Mouse (Mus musculus) CH12.LX (cell line): ENCODE results near the gene Klf5.

ENCODE experiments used
- CTCF ChIP-seq, 2 experiments: IDR thresholded peaks in 1 of 2; conservative IDR thresholded peaks in 1 of 2; 2 replicates each; pipeline ENCODE4 v1.5.1; 2011 to 2012; ENCODE audit warnings: low read depth in 2 of 2, low read length in 2 of 2, improper control_type of control experiment in 1 of 2, inconsistent platforms in 1 of 2, mild to moderate bottlenecking in 1 of 2, moderate library complexity in 1 of 2
- EP300 ChIP-seq: IDR thresholded peaks from 2 replicates; pipeline ENCODE4 v1.6.1; 2011; ENCODE audit warnings: low read length, improper control_type of control experiment
- MAFK ChIP-seq: IDR thresholded peaks from 2 replicates; pipeline ENCODE4 v1.6.1; 2011; ENCODE audit warnings: low read length, improper control_type of control experiment; ENCODE audit not compliant: insufficient replicate concordance
- MAZ ChIP-seq: IDR thresholded peaks from 2 replicates; pipeline ENCODE4 v1.6.1; 2012; ENCODE audit warnings: low read depth, mild to moderate bottlenecking, inconsistent platforms, low read length, improper control_type of control experiment, moderate library complexity
- POLR2A ChIP-seq: IDR thresholded peaks from 2 replicates; pipeline ENCODE4 v1.6.1; 2011; ENCODE audit warnings: low read depth, mild to moderate bottlenecking, improper control_type of control experiment, low read length
- SIN3A ChIP-seq: IDR thresholded peaks from 2 replicates; pipeline ENCODE4 v1.6.1; 2012; ENCODE audit warnings: low read length, improper control_type of control experiment, inconsistent platforms
- USF1 ChIP-seq: IDR thresholded peaks from 2 replicates; pipeline ENCODE4 v1.6.1; 2014; ENCODE audit warnings: low read depth, mild to moderate bottlenecking, inconsistent platforms, low read length, improper control_type of control experiment
- USF2 ChIP-seq: conservative IDR thresholded peaks from 2 replicates; pipeline ENCODE4 v1.6.1; 2011; ENCODE audit warnings: low read depth, low read length, improper control_type of control experiment
- ZC3H11A ChIP-seq: IDR thresholded peaks from 2 replicates; pipeline ENCODE4 v1.6.1; 2012; ENCODE audit warnings: low read depth, mild to moderate bottlenecking, inconsistent platforms, low read length, improper control_type of control experiment
- ZKSCAN1 ChIP-seq: IDR thresholded peaks from 2 replicates; pipeline ENCODE4 v1.6.1; 2012; ENCODE audit warnings: low read depth, inconsistent platforms, low read length, improper control_type of control experiment, borderline replicate concordance

DNA sequence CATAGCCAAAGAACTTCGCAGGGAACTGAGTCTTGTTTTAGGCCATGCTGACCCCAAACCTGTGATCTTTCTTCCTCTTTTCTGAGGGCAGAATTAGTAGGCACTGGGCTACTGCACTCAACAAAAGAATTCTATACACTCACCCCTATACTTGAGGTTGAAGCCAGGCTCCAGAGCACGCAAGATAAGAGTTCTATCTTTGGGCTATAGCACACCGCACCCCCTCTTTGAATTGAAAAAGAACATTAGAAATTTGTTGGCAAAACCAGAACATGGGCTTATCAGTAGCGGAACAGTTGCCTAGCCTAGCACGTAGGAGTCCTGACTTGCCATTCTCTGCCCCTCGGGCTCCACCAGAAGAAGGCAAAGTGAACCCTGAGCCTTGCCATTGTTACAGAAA lies 34.7 kb upstream of the Klf5 start:
- TF ChIP-seq POLR2A (no peak), USF1 (no peak), MAFK (no peak), SIN3A (no peak), EP300 (no peak), CTCF (conservative IDR thresholded peaks at IDR 0.05 in 1 of 2, IDR thresholded peaks at IDR 0.05 in 1 of 2; ENCODE audit: low read depth in 2 of 2, low read length in 2 of 2) (no peak), ZC3H11A (no peak), ZKSCAN1 (no peak), USF2 (no peak), MAZ (no peak)
